Mouse (Mus musculus) CD4-positive, CD25-positive, alpha-beta regulatory T cell, adult 2 months (primary cell): ENCODE results near the gene Gnao1.

ENCODE experiments used
- DNase-seq: peaks from one replicate; pipeline ENCODE4 v3.0.0-alpha.2; 2012; ENCODE audit warnings: low read depth, low spot score

Gnao1 gene

DNA sequence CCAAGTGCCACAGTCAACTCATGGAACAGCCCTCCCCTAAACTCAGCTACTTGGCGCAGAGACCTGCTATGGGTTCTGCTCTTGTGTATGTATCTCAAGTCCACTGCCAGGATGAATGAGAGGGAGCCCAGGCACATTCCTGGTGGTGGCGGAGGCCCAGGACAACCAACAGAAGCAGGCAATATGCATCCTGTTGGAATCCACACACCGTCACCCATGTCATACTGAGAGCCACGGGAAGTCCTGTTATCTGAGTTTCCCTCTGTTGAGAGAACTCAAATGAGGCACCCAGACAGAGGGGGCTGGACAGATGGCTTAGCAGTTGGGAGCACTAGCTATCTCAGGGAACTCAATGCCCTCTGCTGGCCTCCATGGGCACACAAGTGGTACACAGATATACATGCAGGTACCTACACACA, 131.9 kb downstream of the Gnao1 start:
- DNase-seq, result no peak

DNA sequence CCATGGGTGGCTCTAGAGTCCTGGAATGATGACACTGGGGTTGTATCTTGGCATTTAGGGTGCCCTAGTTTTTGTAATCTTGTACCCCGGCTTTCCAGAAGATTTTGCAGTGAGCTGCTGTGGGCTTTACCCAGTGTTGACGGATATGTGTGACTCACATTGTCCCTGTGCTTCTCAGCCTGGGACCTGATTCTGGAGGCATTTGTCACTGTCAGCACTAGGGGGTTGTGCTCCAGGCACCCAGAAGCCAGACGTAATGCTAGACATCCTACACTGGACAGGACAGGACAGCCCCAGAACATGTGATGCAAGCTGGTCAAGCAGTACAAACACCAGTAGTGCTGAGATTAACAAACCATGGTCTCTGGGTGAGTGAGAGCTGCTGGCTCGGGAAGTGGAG, 136.0 kb downstream of the Gnao1 start:
- no peak for DNase-seq

DNA sequence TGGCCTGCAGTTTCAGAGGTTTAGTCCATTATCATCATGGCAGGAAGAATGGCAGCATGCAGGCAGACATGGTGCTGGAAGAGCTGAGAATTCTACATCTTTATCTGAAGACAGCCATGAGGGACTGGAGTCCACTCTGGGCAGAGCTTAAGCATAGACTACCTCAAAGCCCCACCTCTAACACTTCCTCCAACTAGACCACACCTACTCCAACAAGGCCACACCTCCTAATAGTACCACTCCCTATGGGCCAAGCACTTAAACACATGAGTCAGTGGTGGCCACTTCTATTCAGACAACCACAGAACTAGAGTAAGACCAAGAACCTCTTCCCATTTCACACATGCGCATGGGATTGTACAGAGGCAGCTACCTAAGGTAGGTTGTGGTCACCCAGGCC, 136.6 kb downstream of the Gnao1 start:
- DNase-seq, result no peak

DNA sequence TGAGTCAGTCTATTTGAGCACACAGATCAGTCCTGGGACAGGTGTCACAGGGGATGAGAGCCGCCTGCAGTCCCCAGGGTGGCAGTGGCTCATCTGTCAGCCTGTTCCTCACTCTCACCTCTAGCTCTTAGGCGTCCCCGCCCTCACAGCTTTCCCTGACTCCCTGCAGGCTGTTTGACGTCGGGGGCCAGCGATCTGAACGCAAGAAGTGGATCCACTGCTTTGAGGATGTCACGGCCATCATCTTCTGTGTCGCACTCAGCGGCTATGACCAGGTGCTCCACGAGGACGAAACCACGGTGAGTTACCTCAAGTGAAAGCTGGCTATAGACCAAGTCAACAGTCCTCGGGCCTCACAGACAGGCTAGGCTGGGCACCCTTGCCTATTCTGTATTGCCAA, 140.4 kb downstream of the Gnao1 start:
- DNase-seq, result no peak

DNA sequence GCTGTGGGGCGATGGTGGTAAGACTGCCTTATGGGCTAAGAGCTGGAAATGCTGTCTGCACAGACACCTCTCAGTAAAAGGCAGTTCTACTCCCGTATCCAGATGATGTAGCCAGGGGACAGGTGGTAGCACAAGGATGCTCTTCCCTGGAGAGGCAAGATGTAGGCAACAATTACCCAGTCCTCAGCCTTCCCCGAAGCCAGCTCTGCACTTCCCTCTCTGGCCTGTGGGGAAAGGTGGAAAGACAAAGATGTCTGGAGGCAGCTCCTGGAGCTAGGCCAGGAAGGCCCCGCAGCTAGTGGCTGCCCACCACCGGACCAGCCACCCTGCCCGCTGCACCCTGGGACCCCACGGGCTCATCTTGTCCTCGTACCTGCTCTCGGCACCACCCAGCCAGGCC, 142.7 kb downstream of the Gnao1 start:
- DNase-seq, result no peak

DNA sequence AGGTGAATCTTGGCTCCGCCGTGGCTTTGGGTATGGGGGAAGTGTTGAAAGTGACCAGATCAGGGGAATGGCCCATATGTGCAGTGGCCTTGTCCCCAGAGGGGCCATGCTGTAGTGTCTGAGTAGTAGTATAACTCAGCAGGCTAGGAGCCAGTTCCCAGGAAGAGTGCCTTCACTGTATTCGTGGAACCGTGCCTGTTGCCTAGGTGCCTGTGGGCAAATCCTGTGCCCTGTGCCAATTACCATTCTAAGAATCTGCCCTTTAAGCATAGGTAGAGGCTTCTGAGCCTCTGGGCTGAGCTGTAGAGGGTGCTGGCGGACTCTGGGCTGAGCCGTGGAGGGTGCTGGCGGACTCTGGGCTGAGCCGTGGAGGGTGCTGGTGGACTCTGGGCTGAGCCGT, 148.6 kb downstream of the Gnao1 start:
- no peak for DNase-seq

DNA sequence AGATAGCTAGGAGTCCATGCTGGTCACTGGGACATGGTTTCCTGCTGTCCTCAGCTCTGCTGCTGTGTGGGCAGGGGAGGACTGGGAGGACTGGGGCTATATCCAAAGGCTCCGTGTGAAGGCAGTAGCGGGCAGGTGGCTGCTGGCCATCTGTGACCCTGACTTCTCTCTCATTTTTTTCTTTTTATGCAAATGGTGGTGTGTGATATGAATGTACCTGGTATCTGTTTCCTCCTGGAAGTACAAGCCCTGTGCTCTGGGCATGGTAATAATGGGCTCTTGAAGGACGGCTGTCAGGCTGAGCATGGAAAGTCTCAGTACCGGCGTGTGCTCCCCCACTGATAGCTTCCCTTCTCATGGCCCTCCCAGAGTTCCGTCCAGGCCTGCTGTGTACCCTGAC, 151.1 kb downstream of the Gnao1 start:
- no peak for DNase-seq

DNA sequence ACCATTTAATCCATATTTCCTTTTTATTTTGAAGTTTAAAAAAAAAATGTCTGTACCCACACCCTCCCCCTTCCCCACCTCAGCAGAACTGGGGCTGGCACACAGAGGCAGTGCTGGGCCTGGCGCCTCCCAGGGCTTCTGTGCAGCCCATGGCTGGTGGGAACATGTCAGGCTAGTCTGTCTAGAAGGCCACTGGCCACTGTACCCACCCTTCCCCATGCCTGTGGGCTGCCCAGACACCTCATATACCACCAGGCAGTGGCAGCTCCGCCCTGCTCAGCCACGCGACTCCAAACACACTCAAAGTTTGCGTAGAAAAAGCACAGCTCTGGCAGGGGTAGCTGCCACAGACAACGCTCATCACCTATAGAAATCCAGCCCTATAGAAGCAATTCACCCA, 158.5 kb downstream of the Gnao1 start:
- no peak for DNase-seq

DNA sequence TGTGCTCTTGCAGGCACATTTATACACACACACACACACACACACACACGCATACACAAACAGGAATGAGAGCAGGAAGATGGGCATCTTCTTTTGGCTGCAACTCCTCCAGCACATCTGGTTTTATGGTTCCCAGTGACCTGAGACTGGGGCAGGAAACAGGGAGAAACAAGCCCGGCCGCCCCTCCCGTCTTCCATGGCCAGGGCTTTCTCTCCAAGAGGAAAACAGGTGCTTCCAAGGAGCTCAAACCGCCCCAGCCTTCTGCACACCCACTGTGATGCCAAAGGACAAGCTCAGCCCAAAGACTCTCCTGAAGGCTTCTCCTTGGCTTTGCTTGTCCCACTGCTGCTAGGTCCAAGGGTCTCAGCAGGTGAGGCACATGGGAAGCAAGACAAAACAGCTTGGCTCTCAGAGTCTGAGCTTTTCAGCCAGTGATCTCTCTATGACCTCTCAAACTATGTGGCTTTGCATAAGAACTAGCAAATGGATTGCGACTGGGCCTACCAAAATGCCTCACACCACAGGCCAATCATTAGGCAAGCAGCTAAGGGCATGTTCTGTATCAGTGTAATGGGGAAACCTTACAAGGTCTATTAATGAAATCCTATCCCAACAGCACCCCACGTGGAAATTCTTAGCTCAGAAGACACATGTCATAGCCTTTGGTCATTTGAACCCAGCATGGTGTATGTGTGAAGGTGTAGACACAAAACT, 160.0 kb downstream of the Gnao1 start:
- no peak for DNase-seq

DNA sequence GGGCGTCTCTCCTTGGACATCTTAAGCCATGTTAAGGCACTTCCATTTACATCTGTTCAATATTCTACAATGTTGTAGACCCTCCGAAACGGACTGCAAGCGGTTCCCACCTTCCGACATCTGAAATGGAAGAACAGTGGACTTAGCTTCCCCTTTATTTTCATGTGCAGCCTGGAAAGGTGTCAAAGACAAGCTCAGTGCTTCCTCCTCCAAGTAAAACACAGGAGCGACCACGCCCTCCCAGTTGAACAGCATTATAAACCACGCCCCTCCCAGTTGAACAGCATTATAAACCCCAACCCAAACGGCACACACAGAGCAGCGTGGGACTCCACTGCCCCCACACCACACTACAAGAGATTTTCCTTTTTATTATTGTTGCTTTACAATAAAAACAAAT, 161.7 kb downstream of the Gnao1 start:
- no peak for DNase-seq

DNA sequence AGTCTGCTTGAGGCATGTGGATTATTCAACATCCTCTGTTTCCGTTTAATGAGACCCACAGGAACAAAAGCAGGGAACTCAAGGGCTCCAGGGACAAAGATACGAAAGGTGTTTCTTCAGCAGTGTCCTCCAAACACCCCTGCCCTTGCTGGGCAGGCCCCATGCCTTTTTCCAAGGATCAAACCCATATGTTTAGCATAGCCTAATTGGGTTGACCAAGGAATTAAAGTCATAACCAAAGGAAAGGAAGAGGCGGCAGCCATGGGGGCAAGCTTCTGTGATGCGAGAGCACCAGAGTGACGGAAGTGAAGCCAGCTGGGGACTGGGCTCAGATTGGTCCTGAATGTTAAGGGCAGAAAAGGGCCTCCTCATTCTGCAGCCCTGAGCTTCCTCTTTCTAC, 162.4 kb downstream of the Gnao1 start:
- no peak for DNase-seq

DNA sequence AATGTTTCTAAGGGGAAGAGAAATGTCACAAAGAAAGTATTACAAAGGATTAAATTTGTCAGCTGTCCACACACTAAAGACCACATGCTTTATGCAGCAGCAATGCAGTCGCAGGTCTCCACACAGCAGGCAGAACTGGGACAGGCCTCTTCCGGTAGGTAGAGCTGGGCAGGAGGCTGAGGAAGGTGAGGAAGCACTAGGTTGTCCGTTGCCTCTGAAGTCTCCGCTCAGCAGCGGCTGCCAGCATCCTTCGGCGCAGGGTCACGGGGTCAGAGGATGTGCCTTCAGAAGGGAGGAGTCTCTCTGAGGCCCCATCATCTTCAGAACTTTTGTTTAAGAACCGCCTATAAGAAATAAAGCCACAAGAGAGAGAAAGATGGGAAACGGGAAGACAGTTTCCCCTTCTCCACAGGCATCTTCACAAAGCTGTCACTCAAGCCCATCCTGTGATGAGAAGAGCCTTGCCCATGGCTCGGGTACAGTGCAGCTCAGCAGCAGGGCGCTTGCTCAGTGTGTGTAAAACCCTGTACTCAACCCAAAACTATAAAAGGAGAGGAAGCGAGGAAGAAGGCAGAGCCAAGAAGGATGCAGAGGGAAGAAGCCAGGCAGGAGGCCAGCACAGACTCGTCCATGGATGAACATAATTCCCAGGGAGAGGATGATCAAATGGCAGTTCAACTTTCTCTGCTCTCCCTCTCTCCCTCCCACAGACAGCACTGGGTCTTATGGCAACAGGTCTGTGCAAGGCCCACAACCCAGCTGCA, 163.4 kb downstream of the Gnao1 start:
- DNase-seq, result no peak

DNA sequence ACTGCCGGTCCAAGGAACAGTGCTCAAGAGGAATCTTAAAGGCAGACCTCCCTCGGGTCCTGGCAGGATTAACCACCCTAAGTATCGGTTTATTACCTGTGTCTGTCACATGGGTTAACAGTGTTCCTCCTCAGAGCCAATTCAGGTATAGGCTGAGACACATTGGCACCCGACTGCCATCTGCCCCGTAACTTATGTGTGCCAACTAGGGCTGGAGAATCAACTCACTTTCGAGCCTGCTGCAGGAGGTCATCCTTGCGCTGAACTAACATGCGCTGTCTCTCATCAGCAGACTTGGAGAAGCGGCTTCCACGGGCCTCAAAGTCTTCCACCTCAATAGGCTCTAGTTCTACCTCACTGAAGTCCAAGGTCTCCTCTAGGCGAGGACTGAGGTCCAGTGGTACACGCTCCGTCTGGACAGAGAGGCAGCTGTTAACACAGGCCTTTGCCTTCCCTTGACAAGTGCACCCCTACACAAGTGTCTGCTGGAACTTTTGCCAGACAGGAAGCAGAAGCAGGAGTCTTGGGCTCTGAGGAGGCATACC, 164.1 kb downstream of the Gnao1 start:
- DNase-seq, result no peak

DNA sequence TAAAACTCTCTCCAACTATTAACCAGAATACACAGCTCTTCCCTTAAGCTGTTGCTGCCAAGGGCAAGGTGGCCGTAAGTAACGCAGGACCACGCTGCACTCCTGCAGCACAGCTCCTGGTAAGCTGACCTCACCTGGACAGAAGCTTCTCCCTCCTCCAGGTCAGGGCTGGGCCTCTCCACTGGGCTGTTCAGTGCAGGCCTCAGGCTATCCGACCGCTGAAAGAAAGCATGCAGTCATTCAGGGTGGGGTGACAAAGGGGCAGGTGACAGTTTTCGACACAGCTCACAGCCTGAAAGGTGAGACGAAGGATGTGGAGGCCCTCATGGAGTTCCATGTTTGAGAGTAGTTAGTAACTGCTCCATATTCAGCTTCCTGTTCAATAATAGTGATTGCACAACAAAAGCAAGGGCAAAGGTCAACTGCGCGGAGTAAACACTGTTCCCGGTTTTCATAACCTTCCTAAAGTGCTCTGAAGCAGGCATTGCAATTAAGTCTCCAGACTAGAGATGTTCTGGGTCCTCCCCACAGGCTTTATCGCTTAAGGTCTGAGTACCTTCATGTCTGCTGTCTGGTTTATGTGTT, 164.9 kb downstream of the Gnao1 start:
- DNase-seq, result no peak

DNA sequence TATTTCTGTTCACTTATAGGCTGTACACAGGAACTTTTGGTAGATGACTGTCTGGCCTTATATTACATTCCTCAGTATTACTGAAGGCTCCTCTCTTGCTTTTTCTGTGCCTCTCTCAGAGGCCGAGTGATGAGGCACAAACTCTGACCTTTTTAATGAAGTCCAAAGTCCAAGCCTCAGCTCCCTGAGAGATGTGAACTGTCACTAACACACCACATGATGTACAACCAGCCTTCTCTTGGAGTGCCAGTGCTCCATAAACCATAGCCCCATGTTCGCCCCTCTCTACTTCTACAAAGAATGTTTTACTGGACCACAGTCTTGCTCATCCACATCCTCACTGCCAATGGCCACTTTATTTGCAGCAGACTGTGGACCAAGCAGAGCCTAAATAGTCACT, 165.6 kb downstream of the Gnao1 start:
- DNase-seq, result no peak

DNA sequence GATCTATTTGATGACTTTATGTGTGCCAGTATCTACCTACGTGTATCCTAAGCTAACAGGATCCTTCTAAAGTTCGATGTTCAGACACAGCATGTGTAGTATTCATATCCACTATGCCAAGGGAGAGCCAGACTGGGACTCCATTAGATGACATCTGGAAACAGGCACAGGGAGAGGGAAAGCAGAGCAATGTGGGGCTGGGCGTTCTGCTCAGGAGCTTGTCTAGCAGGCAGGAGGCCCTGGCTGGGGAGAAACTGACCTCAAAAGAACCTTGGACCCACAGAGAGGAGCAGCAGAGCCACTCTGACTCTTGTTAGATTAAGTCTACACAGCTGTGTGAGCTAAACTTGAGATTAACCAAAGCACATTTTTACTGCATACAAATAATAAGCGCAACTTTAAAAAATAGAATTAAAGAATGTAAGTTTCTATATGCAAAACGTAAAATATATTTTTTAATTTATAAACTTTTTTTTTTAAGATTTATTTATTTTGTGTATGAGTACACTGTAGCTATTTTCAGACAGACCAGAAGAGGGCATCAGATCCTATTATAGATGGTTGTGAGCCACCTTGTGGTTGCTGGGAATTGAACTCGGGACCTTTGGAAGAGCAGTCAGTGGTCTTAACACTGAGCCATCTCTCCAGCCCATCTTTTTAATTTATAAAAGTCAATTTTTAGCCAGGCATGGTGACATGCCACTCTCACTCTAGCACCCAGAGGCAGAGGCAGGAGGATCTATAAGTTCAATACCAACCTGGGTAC, 166.9 kb downstream of the Gnao1 start:
- DNase-seq, result no peak

DNA sequence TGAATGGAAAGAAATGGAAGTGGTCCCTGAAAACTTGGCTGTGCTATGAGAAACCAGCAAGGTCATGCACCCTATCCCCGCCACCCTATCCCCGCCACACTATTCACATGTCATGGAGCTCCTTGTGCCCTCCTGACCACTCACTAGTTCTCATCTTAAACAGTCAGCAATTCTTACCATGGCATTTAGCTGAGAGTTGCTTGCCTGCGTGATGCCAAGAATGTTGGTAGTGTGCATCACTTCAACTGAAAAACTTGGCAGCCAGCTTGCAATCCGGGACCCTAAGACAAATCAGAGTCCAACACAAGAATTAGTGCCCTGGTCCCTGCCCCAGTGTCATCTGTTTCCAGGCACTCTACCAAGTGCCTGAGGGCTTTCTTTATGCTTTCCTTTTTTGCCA, 170.4 kb downstream of the Gnao1 start:
- no peak for DNase-seq

DNA sequence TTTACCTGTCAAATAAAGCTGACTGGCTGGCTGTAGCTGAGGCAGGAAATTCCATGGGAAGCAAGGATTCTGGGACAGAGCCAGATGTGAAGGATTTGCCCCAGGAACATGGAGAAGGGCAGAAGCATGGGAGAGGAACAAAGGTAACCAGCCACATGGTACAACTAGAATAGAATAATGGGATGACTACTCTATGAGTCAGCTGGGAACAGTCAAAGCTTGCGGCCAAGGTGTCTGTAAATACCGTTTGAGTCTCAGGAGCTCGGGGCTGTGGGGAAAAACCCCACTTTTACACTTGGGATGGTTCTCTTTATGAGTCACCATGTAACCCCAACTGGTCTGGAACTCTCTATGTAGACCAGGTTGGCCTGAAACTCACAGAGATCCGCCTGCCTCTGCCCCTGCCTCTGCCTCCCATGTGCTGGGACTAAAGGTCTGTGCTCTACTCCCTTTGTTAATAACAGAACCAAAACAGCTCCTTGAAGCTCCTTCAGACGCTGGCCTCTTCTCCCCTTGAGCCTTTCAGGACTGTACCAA, 172.0 kb downstream of the Gnao1 start:
- DNase-seq, result no peak

DNA sequence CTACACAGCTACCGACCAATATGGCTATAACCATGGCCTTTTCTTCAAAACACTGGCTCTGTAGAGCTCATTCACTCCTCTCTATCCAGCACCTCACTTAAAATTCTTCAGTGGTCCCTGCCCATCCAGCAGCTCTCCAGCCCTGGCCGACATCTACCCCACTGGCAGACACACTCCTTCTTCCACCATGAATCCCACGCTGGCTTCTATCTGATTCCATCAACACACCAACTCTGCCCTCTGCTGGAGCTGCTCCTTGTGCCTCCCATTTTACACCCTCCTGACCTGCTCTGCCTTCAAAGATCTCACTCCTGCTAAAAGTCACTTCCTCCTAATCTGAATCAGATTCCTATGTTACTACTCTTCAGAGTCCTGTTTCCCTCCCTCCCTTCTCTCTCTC, 174.1 kb downstream of the Gnao1 start:
- DNase-seq, result no peak

DNA sequence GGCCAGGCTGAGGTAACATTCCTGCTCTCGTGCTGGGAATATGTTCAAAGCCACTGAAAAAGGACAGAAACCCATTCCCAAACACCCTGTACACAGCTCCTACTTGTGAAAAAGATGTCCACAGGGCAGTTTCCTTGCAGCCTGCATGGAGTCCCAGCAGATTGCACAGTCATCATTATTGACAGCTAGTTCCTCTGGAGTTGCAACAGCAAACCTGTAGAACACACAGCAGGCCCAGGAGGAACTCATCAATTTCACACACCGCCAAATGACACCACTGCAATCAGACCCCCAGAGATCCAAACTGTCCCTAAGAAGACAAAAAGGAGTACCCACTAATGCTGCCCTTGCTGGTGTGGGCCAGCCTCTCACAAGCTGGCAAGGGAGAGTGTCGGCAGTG, 175.0 kb downstream of the Gnao1 start:
- no peak for DNase-seq

DNA sequence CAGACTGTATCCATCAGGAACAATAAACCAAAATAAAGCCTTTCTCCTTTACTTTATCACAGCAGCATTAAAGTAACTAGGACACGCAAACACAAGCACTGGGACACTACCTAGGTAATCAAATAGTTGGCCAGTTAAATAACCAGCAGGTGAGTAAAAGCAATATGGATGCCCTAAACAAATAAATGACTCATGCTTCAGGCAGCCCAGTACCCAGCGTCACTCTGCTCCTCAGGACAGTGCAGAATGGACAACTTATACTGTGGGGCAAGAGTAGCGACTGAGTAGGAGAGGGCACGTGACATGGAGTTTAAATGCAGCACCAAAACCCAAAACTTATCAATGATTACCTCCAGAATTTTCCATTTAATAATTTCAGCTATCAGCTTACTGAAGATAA, 180.0 kb downstream of the Gnao1 start:
- DNase-seq, result no peak

DNA sequence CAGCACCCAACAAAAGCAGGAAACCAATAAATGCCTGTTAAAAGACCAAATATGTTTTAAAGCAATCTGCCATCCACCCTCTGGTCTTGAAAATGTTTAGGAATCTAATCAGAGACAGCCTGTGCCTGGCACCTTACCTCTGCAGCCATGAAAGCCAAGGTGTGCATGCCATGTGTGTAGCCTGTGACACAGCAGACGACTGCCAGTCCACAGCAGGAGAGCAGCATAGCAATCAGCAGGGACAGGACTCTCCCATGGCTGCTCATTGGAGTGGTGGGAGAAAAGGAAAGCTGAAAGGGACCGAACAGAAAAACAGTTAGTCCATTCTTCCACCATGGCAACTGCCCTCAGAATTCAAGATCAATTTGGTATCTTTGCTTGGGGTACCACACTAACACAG, 189.2 kb downstream of the Gnao1 start:
- DNase-seq, result no peak
